Mouse (Mus musculus): ENCODE data around the gene Sgsm2. TPM values are rescaled to one million over a fixed set of nuclear protein-coding genes. Genes with fewer than 3 reads are reported as not detected.
"Not testable (repeated sequence)": the region's sequence is repeated elsewhere in the genome, so short reads cannot be mapped to it uniquely, and the experiment has no call there.

Gene Sgsm2
- total and polyA plus RNA-seq, 2 experiments from 2014 or later, result 21.3 to 59.2 TPM

DNA sequence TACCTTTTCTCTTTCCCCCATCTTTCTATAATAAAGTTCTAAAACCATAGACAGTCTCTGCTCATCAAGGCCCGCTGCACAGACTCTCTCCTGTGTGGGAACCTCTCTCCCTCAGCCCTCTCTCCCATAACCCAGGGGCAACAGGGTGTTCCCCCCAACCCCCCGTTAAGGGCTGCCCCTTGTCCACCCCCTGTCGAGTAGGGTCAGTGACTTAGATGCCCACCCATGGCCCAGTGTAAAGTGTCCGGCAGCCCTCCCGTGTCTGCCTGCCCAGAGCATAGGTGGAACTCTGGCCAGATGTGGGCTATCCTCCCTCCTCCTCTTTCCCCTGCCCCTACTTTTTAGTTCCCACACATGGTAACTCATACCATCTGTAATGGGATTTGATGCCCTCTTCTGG, 85.3 kb downstream of the Sgsm2 start:
- DNase-seq (ENCODE audit: low spot score), result no peak
- no peak for TF ChIP-seq CTCF (IDR thresholded peaks at IDR 0.05; ENCODE audit: low read depth)
- no peak overlapping the region for H3K27ac ChIP-seq
- no peak for ATAC-seq
- peaks cover 4% of the 10 kb centered on the region; the same call in 1 of the 2 replicates for H3K36me3 ChIP-seq (ENCODE audit: insufficient read depth, low read length)
- 54% methylated on average over 5 of the region's 5 CpGs for WGBS
- H3K9me3 ChIP-seq (ENCODE audit: low read length), result no peaks in the 10 kb centered on the region
- no peak overlapping the region for H3K4me2 ChIP-seq (ENCODE audit: low read depth, low read length)
- no peak overlapping the region for H3K4me3 ChIP-seq (ENCODE audit: low read length)
- no peak overlapping the region for H3K9ac ChIP-seq (replicated peaks; ENCODE audit: low read length)
- H3K27me3 ChIP-seq (ENCODE audit: insufficient read depth, low read length), result no peaks in the 10 kb centered on the region
- H3K4me1 ChIP-seq (ENCODE audit: insufficient read depth, low read length), result no peaks in the 10 kb centered on the region

DNA sequence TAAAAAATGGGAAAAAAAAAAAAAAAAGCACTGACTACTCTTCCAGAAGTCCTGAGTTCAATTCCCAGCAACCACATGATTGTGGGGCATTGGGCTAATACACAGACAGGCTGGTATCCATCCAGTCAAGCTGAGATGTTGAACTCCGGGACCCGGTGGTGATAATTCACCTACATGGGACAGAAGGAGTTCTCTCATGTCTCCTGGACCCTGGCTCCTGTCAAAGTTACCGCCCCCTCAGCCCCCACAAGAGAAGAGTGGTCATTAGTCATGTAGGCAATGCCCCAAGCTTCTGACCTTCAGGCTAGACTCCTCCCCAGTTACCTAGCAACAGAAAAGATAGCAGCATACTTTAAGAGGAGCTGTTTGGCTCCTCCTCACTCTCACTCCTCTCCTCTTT, 85.8 kb downstream of the Sgsm2 start:
- not testable (repeated sequence) for DNase-seq (ENCODE audit: low spot score); ATAC-seq
- WGBS, result 64% methylated on average over 3 of the region's 3 CpGs

DNA sequence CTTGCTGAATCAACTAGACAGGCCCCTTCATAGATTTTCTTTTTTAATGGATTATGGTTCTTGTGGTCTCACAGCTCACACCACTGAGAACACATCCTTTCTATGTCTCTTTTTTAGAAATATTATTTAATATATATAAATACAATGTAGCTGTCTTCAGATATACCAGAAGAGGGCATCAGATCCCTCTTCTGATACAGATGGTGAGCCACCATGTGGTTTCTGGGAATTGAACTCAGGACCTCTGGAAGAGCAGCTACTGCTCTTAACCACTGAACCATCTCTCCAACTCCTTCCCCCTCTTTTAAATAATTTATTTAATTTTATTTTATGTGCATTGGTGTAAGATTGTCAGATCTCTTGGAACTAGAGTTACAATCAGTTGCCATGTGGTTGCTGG, 86.7 kb downstream of the Sgsm2 start:
- DNase-seq (ENCODE audit: low spot score) (no peak), ATAC-seq (no peak)
- H3K9me3 ChIP-seq (ENCODE audit: low read length), result no peaks in the 10 kb centered on the region
- no peaks in the 10 kb centered on the region for H3K27me3 ChIP-seq (ENCODE audit: insufficient read depth, low read length)
- no peak overlapping the region for H3K27ac ChIP-seq
- no peak for TF ChIP-seq CTCF (IDR thresholded peaks at IDR 0.05; ENCODE audit: low read depth)
- peaks cover 10% of the 10 kb centered on the region; the same call in 1 of the 2 replicates for H3K36me3 ChIP-seq (ENCODE audit: insufficient read depth, low read length)
- H3K4me1 ChIP-seq (ENCODE audit: insufficient read depth, low read length), result no peaks in the 10 kb centered on the region
- H3K4me3 ChIP-seq (ENCODE audit: low read length), result no peak overlapping the region
- no peak overlapping the region for H3K4me2 ChIP-seq (ENCODE audit: low read depth, low read length)
- no peak overlapping the region for H3K9ac ChIP-seq (replicated peaks; ENCODE audit: low read length)

More for the DNA sequence above, 85.8 kb downstream of the Sgsm2 start:
- not testable (repeated sequence) for H3K4me1 ChIP-seq (ENCODE audit: insufficient read depth, low read length); H3K27ac ChIP-seq; H3K36me3 ChIP-seq (ENCODE audit: insufficient read depth, low read length); H3K27me3 ChIP-seq (ENCODE audit: insufficient read depth, low read length); H3K4me2 ChIP-seq (ENCODE audit: low read depth, low read length); H3K9ac ChIP-seq (replicated peaks; ENCODE audit: low read length); H3K9me3 ChIP-seq (ENCODE audit: low read length); H3K4me3 ChIP-seq (ENCODE audit: low read length)

DNA sequence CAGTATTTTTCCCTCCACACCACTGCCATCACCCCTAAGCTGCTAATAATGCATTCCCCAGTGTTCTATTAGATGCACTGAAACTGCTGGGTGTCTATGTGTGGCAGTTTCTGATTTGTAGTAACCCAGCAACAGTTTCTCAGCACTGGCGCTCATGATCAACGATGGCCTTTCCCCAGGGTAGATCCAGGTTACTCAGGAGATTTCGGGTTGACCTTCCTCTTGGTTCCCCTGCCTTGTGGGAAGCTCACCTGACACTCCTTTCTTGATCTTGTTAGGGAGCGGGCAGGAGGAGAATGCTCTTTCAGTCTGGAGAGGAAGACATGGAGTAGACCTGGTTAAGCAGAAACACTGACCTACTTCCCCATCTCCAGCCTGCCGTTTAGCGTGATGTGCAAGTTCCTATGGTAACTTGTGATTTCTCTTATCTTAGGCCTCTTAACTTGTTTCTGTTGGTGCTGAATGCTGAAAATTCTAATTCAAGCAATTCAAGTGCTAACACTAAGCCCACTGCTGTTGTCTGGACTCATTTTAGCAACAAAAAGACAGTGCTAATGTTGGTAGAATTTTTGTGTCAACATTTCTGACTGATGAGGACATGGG, 88.5 kb downstream of the Sgsm2 start:
- Histone ChIP-seq H3K4me3 (ENCODE audit: low read length) (no peak overlapping the region), H3K9me3 (ENCODE audit: low read length) (no peaks in the 10 kb centered on the region), H3K36me3 (ENCODE audit: insufficient read depth, low read length) (peaks cover 20% of the 10 kb centered on the region), H3K4me2 (ENCODE audit: low read depth, low read length) (no peak overlapping the region), H3K4me1 (ENCODE audit: insufficient read depth, low read length) (no peaks in the 10 kb centered on the region), H3K9ac (replicated peaks; ENCODE audit: low read length) (no peak overlapping the region), H3K27me3 (ENCODE audit: insufficient read depth, low read length) (no peaks in the 10 kb centered on the region), H3K27ac (0 out of 2 replicates have a peak overlapping the region, but pooled peaks have one; percentile 48)
- 92% methylated on average over 6 of the region's 6 CpGs for WGBS
- DNase-seq (ENCODE audit: low spot score), result no peak
- TF ChIP-seq CTCF (IDR thresholded peaks at IDR 0.05; ENCODE audit: low read depth), result no peak
- no peak for ATAC-seq

DNA sequence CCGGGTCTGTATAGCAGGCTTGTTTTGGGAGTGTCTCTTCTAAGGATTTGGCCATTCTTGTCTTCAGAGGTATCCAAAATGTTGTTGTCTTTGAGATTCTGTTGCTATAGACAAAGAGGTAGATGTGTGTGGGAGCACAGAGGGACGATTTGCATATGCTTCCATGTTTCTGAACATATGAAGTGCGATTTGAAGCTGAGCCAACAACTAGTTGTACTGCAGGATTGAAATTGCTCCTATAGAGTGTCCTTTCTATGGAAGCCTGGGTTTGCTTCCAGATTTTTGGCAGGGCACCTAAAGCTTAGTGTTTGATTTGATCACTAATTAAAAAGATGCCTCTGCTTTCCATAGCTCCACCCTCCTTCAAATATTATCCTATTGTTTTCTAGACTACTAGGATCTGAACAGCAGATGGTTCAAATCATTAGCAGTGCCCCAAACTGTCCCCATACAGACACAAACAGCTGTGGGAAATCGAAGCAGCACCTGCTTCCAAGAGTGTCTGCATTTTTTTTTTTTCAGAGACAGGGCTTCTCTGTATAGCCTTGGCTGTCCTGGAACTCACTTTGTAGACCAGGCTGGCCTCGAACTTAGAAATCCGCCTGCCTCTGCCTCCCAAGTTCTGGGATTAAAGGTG, 89.5 kb downstream of the Sgsm2 start:
- no peak overlapping the region for H3K4me2 ChIP-seq (ENCODE audit: low read depth, low read length)
- H3K4me1 ChIP-seq (ENCODE audit: insufficient read depth, low read length), result no peaks in the 10 kb centered on the region
- no peak for TF ChIP-seq CTCF (IDR thresholded peaks at IDR 0.05; ENCODE audit: low read depth)
- DNase-seq (ENCODE audit: low spot score), result no peak
- H3K27me3 ChIP-seq (ENCODE audit: insufficient read depth, low read length), result no peaks in the 10 kb centered on the region
- 87% methylated on average over 6 of the region's 6 CpGs for WGBS
- H3K36me3 ChIP-seq (ENCODE audit: insufficient read depth, low read length), result peaks cover 16% of the 10 kb centered on the region
- no peak overlapping the region for H3K4me3 ChIP-seq (ENCODE audit: low read length)
- H3K27ac ChIP-seq, result no peak overlapping the region
- no peak overlapping the region for H3K9ac ChIP-seq (replicated peaks; ENCODE audit: low read length)
- ATAC-seq, result no peak
- no peaks in the 10 kb centered on the region for H3K9me3 ChIP-seq (ENCODE audit: low read length)

DNA sequence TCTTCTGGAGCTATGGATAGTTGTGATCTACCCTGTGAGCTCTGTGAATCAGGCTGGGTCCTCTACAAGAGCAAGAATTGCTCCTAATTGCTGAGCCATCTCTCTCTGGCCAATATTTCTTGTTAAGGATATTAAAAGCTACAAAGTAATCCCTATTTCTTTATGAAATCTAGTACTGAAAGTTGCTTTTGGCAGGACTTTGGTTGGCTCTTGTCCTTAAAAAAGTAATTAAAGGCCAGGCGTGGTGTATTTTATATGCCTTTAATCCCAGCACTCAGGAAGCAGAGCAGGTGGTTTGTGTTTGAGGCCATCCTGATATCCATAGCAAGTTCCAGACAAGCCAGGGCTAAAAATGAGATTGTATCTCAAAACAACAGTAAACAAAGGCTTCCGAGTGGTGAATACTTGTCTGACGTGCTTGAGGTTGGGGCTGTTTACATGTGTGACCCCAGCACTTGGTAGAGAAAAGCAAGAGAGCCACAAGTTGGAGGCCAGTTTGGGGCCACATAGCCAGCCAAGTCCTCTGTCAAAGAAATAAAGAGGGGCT, 92.7 kb downstream of the Sgsm2 start:
- TF ChIP-seq CTCF (IDR thresholded peaks at IDR 0.05; ENCODE audit: low read depth), result no peak
- H3K4me1 ChIP-seq (ENCODE audit: insufficient read depth, low read length), result no peaks in the 10 kb centered on the region
- H3K36me3 ChIP-seq (ENCODE audit: insufficient read depth, low read length), result peaks cover 16% of the 10 kb centered on the region
- H3K4me2 ChIP-seq (ENCODE audit: low read depth, low read length), result no peak overlapping the region
- no peak for ATAC-seq
- no peak overlapping the region for H3K4me3 ChIP-seq (ENCODE audit: low read length)
- H3K27me3 ChIP-seq (ENCODE audit: insufficient read depth, low read length), result no peaks in the 10 kb centered on the region
- H3K9me3 ChIP-seq (ENCODE audit: low read length), result no peaks in the 10 kb centered on the region
- H3K9ac ChIP-seq (replicated peaks; ENCODE audit: low read length), result no peak overlapping the region
- DNase-seq (ENCODE audit: low spot score), result no peak
- 88% methylated on average over 3 of the region's 3 CpGs for WGBS
- no peak overlapping the region for H3K27ac ChIP-seq

DNA sequence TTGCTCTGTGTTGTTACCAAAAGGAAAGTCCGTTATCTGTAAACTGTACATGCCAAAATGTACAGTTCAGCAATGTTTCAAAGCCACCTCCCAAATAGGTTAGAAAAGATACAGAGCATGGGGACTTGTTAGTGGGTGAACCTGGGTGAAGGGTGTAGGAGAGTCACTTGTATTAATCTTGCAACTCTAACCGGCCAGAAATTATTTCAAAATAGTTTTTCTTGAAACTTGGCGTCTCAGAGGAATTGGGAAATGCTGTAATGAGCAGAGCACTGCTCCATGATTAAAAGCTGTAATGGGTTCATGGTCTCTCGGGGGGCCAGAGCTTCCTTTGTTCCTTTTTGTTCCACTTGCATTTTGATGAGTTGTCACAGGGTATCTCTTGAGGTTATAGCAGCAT, 96.2 kb downstream of the Sgsm2 start:
- Histone ChIP-seq H3K4me3 (ENCODE audit: low read length) (no peak overlapping the region), H3K9me3 (ENCODE audit: low read length) (no peaks in the 10 kb centered on the region), H3K36me3 (ENCODE audit: insufficient read depth, low read length) (peaks cover 25% of the 10 kb centered on the region), H3K27me3 (ENCODE audit: insufficient read depth, low read length) (no peaks in the 10 kb centered on the region), H3K9ac (replicated peaks; ENCODE audit: low read length) (no peak overlapping the region), H3K4me2 (ENCODE audit: low read depth, low read length) (no peak overlapping the region), H3K4me1 (ENCODE audit: insufficient read depth, low read length) (no peaks in the 10 kb centered on the region), H3K27ac (no peak overlapping the region)
- no peak for TF ChIP-seq CTCF (IDR thresholded peaks at IDR 0.05; ENCODE audit: low read depth)
- DNase-seq (ENCODE audit: low spot score), result peak; percentile 25
- ATAC-seq, result no peak
- 74% methylated on average over 4 of the region's 4 CpGs for WGBS

Small RNAs within 50 kb of the gene (microRNA-seq; reads per million reads assigned to microRNA genes)
- 0.72 to 2.5 reads per million in 2 experiments for gene Mir6926

Other genes starting within 250 kb of the Sgsm2 start
- 87.1 and 132 TPM in 2 replicates for gene Cluh, start 247.6 kb downstream of the Sgsm2 start, total RNA-seq (2014; rRNA removed)
- 18.7 and 21.3 TPM in 2 replicates for gene Cluh, start 247.6 kb downstream of the Sgsm2 start, polyA plus RNA-seq (2015; fragmentation: Nextera tagmentation; extraction: Ambion mirVana)
- gene Pafah1b1, start 172.4 kb downstream of the Sgsm2 start, total RNA-seq (2014; rRNA removed), result 181 and 190 TPM in 2 replicates
- gene Pafah1b1, start 172.4 kb downstream of the Sgsm2 start, polyA plus RNA-seq (2015; fragmentation: Nextera tagmentation; extraction: Ambion mirVana), result 82.6 and 83.5 TPM in 2 replicates
- gene Mettl16, start 126.2 kb downstream of the Sgsm2 start, total RNA-seq (2014; rRNA removed), result 8.3 and 10.6 TPM in 2 replicates
- 26.6 and 27.1 TPM in 2 replicates for gene Mettl16, start 126.2 kb downstream of the Sgsm2 start, polyA plus RNA-seq (2015; fragmentation: Nextera tagmentation; extraction: Ambion mirVana)
- gene Mnt, start 66.1 kb downstream of the Sgsm2 start, total RNA-seq (2014; rRNA removed), result 18.5 and 22.8 TPM in 2 replicates
- 7.0 and 8.4 TPM in 2 replicates for gene Mnt, start 66.1 kb downstream of the Sgsm2 start, polyA plus RNA-seq (2015; fragmentation: Nextera tagmentation; extraction: Ambion mirVana)
- gene Tsr1, start 1.0 kb upstream of the Sgsm2 start, total RNA-seq (2014; rRNA removed), result 20.3 and 34.1 TPM in 2 replicates
- 21.1 and 22.0 TPM in 2 replicates for gene Tsr1, start 1.0 kb upstream of the Sgsm2 start, polyA plus RNA-seq (2015; fragmentation: Nextera tagmentation; extraction: Ambion mirVana)
- gene Smg6, start 28.8 kb upstream of the Sgsm2 start, total RNA-seq (2014; rRNA removed), result 24.9 and 27.8 TPM in 2 replicates
- gene Smg6, start 28.8 kb upstream of the Sgsm2 start, polyA plus RNA-seq (2015; fragmentation: Nextera tagmentation; extraction: Ambion mirVana), result 9.8 and 10.0 TPM in 2 replicates
- 31.0 and 41.8 TPM in 2 replicates for gene Srr, start 28.9 kb upstream of the Sgsm2 start, total RNA-seq (2014; rRNA removed)
- gene Srr, start 28.9 kb upstream of the Sgsm2 start, polyA plus RNA-seq (2015; fragmentation: Nextera tagmentation; extraction: Ambion mirVana), result 32.9 and 36.4 TPM in 2 replicates

Measured in hindbrain, postnatal 0 days (tissue).